Mouse (Mus musculus) neural tube, embryonic 11.5 days (tissue): ENCODE results near the gene Zc3h18. TPM values are rescaled to one million over a fixed set of nuclear protein-coding genes. Genes with fewer than 3 reads are reported as not detected.

ENCODE experiments used
- ATAC-seq: fragments of 200-750 bp; cut with Nextera tagmentation; 2 replicates; pipeline ENCODE4 v1.8.0; 2017; ENCODE audit warnings: moderate number of reproducible peaks, mild to moderate bottlenecking, moderate TSS enrichment, moderate library complexity; ENCODE audit not compliant: insufficient read depth, low FRiP score, low TSS enrichment
- DNase-seq: peaks from one replicate; pipeline ENCODE4 v3.0.0-alpha.2; 2015; ENCODE audit warnings: low spot score
- H3K27ac ChIP-seq: fragments of 300-500 bp; sonication (generic); 2 replicates; pipeline ENCODE4 v1.5.1; 2014; ENCODE audit warnings: low read depth, mild to moderate bottlenecking, low read length
- H3K27me3 ChIP-seq: fragments of 300-500 bp; sonication (generic); 2 replicates; pipeline ENCODE4 v1.6.1; 2014; ENCODE audit warnings: mild to moderate bottlenecking, low read length, mixed read lengths; ENCODE audit not compliant: control insufficient read depth, insufficient read depth
- H3K36me3 ChIP-seq: fragments of 300-500 bp; sonication (generic); 2 replicates; pipeline ENCODE4 v1.6.1; 2014; ENCODE audit warnings: mild to moderate bottlenecking, low read length, moderate library complexity, mixed read lengths; ENCODE audit not compliant: control insufficient read depth, insufficient read depth
- H3K4me1 ChIP-seq: fragments of 300-500 bp; sonication (generic); 2 replicates; pipeline ENCODE4 v1.6.1; 2014; ENCODE audit warnings: low read length, mixed read lengths; ENCODE audit not compliant: control insufficient read depth, insufficient read depth
- H3K4me2 ChIP-seq: fragments of 300-500 bp; sonication (generic); 2 replicates; pipeline ENCODE4 v1.6.1; 2014; ENCODE audit warnings: low read depth, mild to moderate bottlenecking, moderate library complexity
- H3K4me3 ChIP-seq: fragments of 300-500 bp; sonication (generic); 2 replicates; pipeline ENCODE4 v1.5.1; 2014; ENCODE audit warnings: low read depth, low read length
- H3K9ac ChIP-seq: fragments of 300-500 bp; sonication (generic); 2 replicates; pipeline ENCODE4 v1.6.1; 2014; ENCODE audit warnings: mild to moderate bottlenecking, low read length
- H3K9me3 ChIP-seq: fragments of 300-500 bp; sonication (generic); 2 replicates; pipeline ENCODE4 v1.6.1; 2016; ENCODE audit warnings: low read length; ENCODE audit not compliant: control insufficient read depth
- whole genome bisulfite sequencing: fragments of 180-500 bp; shearing (Covaris S2); extraction: QIAGEN DNeasy Blood & Tissue Kit; methylation state at CpG from one replicate; pipeline ENCODE4 v1.1.7; 2014; 5-methylcytosine and 5-hydroxymethylcytosine counted together
- polyA plus RNA-seq: library from polyadenylated mRNA; unstranded; fragments of >200 nt; fragmentation: Nextera tagmentation; extraction: Ambion mirVana; gene quantifications from 2 replicates; pipeline ENCODE4 v1.2.1, GENCODE M21; 2014

The Zc3h18 gene
- polyA plus RNA-seq, 1 experiment from 2014 or later, result 40.5 TPM

- Histone ChIP-seq H3K9ac (peak within 1 kb of the TSS; percentile 70), H3K4me3 (peak within 1 kb of the TSS; percentile 38), H3K27me3 (no peaks in the 10 kb centered on the region), H3K36me3 (peaks cover 11% of the 10 kb centered on the region), H3K27ac (no peak within 1 kb of the TSS), H3K4me1 (peaks cover 14% of the 10 kb centered on the region), H3K4me2 (peak within 1 kb of the TSS; percentile 80), H3K9me3 (no peaks in the 10 kb centered on the region)
- ATAC-seq (peak; percentile 71), DNase-seq (peak; percentile 59)
- WGBS, result 5% methylated on average over 45 of the region's 45 CpGs
These were observed 56.2 kb downstream of the Zc3h18 start, which contains the start of gene Cyba for GRCm38 (mm10) chr8:122432443-122433268. Cyba (minus strand) TSS chr8:122432930.

GRCm38 (mm10) chr8:122433269-122433905 lies 57.0 kb downstream of the Zc3h18 start:
- H3K27ac ChIP-seq, result no peak overlapping the region
- no peak overlapping the region for H3K4me3 ChIP-seq
- DNase-seq (no peak), ATAC-seq (0 out of 2 replicates have a peak, but pooled peaks have one; percentile 23)
- peaks cover 15% of the 10 kb centered on the region for H3K36me3 ChIP-seq
- no peak overlapping the region for H3K9ac ChIP-seq
- no peaks in the 10 kb centered on the region for H3K27me3 ChIP-seq
- H3K9me3 ChIP-seq, result no peaks in the 10 kb centered on the region
- H3K4me2 ChIP-seq, result no peak overlapping the region
- 71% methylated on average over 11 of the region's 11 CpGs for WGBS
- H3K4me1 ChIP-seq, result peaks cover 14% of the 10 kb centered on the region

GRCm38 (mm10) chr8:122435375-122435774 lies 59.0 kb downstream of the Zc3h18 start:
- 90% methylated on average over 6 of the region's 6 CpGs for WGBS
- peaks cover 14% of the 10 kb centered on the region for H3K4me1 ChIP-seq
- ATAC-seq (no peak), DNase-seq (no peak)
- peaks cover 18% of the 10 kb centered on the region for H3K36me3 ChIP-seq
- H3K4me3 ChIP-seq, result no peak overlapping the region
- H3K4me2 ChIP-seq, result no peak overlapping the region
- no peaks in the 10 kb centered on the region for H3K9me3 ChIP-seq
- H3K9ac ChIP-seq, result no peak overlapping the region
- no peak overlapping the region for H3K27ac ChIP-seq
- H3K27me3 ChIP-seq, result no peaks in the 10 kb centered on the region

- peaks cover 14% of the 10 kb centered on the region for H3K4me1 ChIP-seq
- H3K36me3 ChIP-seq, result peaks cover 18% of the 10 kb centered on the region
- no peak overlapping the region for H3K4me3 ChIP-seq
- 94% methylated on average over 9 of the region's 9 CpGs for WGBS
- no peaks in the 10 kb centered on the region for H3K9me3 ChIP-seq
- H3K27ac ChIP-seq, result no peak overlapping the region
- H3K4me2 ChIP-seq, result no peak overlapping the region
- no peak overlapping the region for H3K9ac ChIP-seq
- ATAC-seq, result no peak
- H3K27me3 ChIP-seq, result no peaks in the 10 kb centered on the region
- DNase-seq, result no peak
These were observed 59.7 kb downstream of the Zc3h18 start for GRCm38 (mm10) chr8:122436146-122436545.

- Histone ChIP-seq H3K4me2 (no peak overlapping the region), H3K9me3 (no peaks in the 10 kb centered on the region), H3K4me3 (no peak overlapping the region), H3K36me3 (peaks cover 18% of the 10 kb centered on the region), H3K4me1 (peaks cover 14% of the 10 kb centered on the region), H3K27me3 (no peaks in the 10 kb centered on the region), H3K9ac (no peak overlapping the region), H3K27ac (no peak overlapping the region)
- no peak for DNase-seq
- WGBS, result 88% methylated on average over 20 of the region's 20 CpGs
- no peak for ATAC-seq
These were observed 60.2 kb downstream of the Zc3h18 start for GRCm38 (mm10) chr8:122436586-122437125.

GRCm38 (mm10) chr8:122437708-122438331 lies 61.4 kb downstream of the Zc3h18 start:
- Histone ChIP-seq H3K4me3 (no peak overlapping the region), H3K27ac (no peak overlapping the region), H3K27me3 (no peaks in the 10 kb centered on the region), H3K4me2 (no peak overlapping the region), H3K4me1 (peaks cover 7% of the 10 kb centered on the region), H3K9ac (no peak overlapping the region), H3K9me3 (no peaks in the 10 kb centered on the region), H3K36me3 (peaks cover 18% of the 10 kb centered on the region)
- ATAC-seq, result no peak
- 92% methylated on average over 13 of the region's 13 CpGs for WGBS
- DNase-seq, result no peak

GRCm38 (mm10) chr8:122439336-122439735 lies 62.9 kb downstream of the Zc3h18 start:
- Histone ChIP-seq H3K4me3 (no peak overlapping the region), H3K9me3 (no peaks in the 10 kb centered on the region), H3K9ac (no peak overlapping the region), H3K4me2 (no peak overlapping the region), H3K4me1 (peaks cover 7% of the 10 kb centered on the region; the same call in 1 of the 2 replicates), H3K27me3 (no peaks in the 10 kb centered on the region), H3K27ac (no peak overlapping the region), H3K36me3 (peaks cover 18% of the 10 kb centered on the region)
- WGBS, result 96% methylated on average over 16 of the region's 16 CpGs
- ATAC-seq (no peak), DNase-seq (no peak)

- H3K4me2 ChIP-seq, result no peak overlapping the region
- H3K9ac ChIP-seq, result no peak overlapping the region
- DNase-seq, result no peak
- no peak overlapping the region for H3K27ac ChIP-seq
- H3K4me1 ChIP-seq, result peaks cover 7% of the 10 kb centered on the region; the same call in 1 of the 2 replicates
- no peak overlapping the region for H3K4me3 ChIP-seq
- H3K36me3 ChIP-seq, result peaks cover 13% of the 10 kb centered on the region
- no peak for ATAC-seq
- H3K27me3 ChIP-seq, result no peaks in the 10 kb centered on the region
- 86% methylated on average over 1 of the region's 1 CpGs for WGBS
- H3K9me3 ChIP-seq, result no peaks in the 10 kb centered on the region
These were observed 64.9 kb downstream of the Zc3h18 start for GRCm38 (mm10) chr8:122441326-122441725.
